Mouse (Mus musculus) liver, embryonic 11.5 days (tissue): ENCODE measurements around the gene Pwwp2a. TPM values are rescaled to one million over a fixed set of nuclear protein-coding genes. Genes with fewer than 3 reads are reported as not detected.

Source experiments
- ATAC-seq: fragments of 200-750 bp; cut with Nextera tagmentation; replicated peaks from 2 replicates; pipeline ENCODE4 v1.8.0; 2017; ENCODE audit warnings: moderate number of reproducible peaks, mild to moderate bottlenecking, moderate TSS enrichment, moderate library complexity; ENCODE audit not compliant: low FRiP score
- DNase-seq: peaks from one replicate; pipeline ENCODE4 v3.0.0-alpha.2; 2017; ENCODE audit warnings: low spot score
- H3K27ac ChIP-seq: fragments of 300-500 bp; sonication (generic); 2 replicates; pipeline ENCODE4 v1.5.1; 2014; ENCODE audit warnings: mild to moderate bottlenecking, low read depth, low read length, control low read depth
- H3K27me3 ChIP-seq: fragments of 300-500 bp; sonication (generic); replicated peaks from 2 replicates; pipeline ENCODE4 v1.6.1; 2014; ENCODE audit warnings: low read length, mixed read lengths; ENCODE audit not compliant: control insufficient read depth, insufficient read depth
- H3K36me3 ChIP-seq: fragments of 300-500 bp; sonication (generic); 2 replicates; pipeline ENCODE4 v1.6.1; 2014; ENCODE audit warnings: mild to moderate bottlenecking, low read length, moderate library complexity, mixed read lengths; ENCODE audit not compliant: control insufficient read depth, insufficient read depth
- H3K4me1 ChIP-seq: fragments of 300-500 bp; sonication (generic); replicated peaks from 2 replicates; pipeline ENCODE4 v1.6.1; 2014; ENCODE audit warnings: low read length, mixed read lengths; ENCODE audit not compliant: control insufficient read depth, insufficient read depth
- H3K4me2 ChIP-seq: fragments of 300-500 bp; sonication (generic); 2 replicates; pipeline ENCODE4 v1.6.1; 2014; ENCODE audit warnings: mild to moderate bottlenecking, control low read depth, moderate library complexity
- H3K4me3 ChIP-seq: fragments of 300-500 bp; sonication (generic); 2 replicates; pipeline ENCODE4 v1.5.1; 2014; ENCODE audit warnings: low read depth, low read length, control low read depth
- H3K9ac ChIP-seq: fragments of 300-500 bp; sonication (generic); 2 replicates; pipeline ENCODE4 v1.6.1; 2014; ENCODE audit warnings: low read depth, low read length, control low read depth
- H3K9me3 ChIP-seq: fragments of 300-500 bp; sonication (generic); 2 replicates; pipeline ENCODE4 v1.6.1; 2016; ENCODE audit warnings: low read length, inconsistent platforms, mixed read lengths; ENCODE audit not compliant: control insufficient read depth
- WGBS: fragments of 180-500 bp; shearing (Covaris S2); extraction: QIAGEN DNeasy Blood & Tissue Kit; methylation state at CpG from one replicate; pipeline ENCODE4 v1.1.7; 2014; 5-methylcytosine and 5-hydroxymethylcytosine counted together
- polyA plus RNA-seq: library from polyadenylated mRNA; unstranded; fragments of >200 nt; fragmentation: Nextera tagmentation; extraction: Ambion mirVana; gene quantifications from 2 replicates; pipeline ENCODE4 v1.2.1, GENCODE M21; 2014

The Pwwp2a gene
- polyA plus RNA-seq, 1 experiment from 2014 or later, result 30.3 TPM

GRCm38 (mm10) chr11:43747233-43748226 is 65.7 kb downstream of the Pwwp2a start, which contains the start of gene Ttc1:
Ttc1 (minus strand) TSS chr11:43748008.
- H3K27me3 ChIP-seq, result no peaks in the 10 kb centered on the region
- peak within 1 kb of the TSS; percentile 55 for H3K27ac ChIP-seq
- H3K4me2 ChIP-seq, result peak within 1 kb of the TSS; percentile 81
- WGBS, result 3% methylated on average over 47 of the region's 47 CpGs
- ATAC-seq, result peak; percentile 99
- no peaks in the 10 kb centered on the region for H3K9me3 ChIP-seq
- peak within 1 kb of the TSS; percentile 87 for H3K4me3 ChIP-seq
- peaks cover 3% of the 10 kb centered on the region; the same call in 1 of the 2 replicates for H3K36me3 ChIP-seq
- peak within 1 kb of the TSS; percentile 83 for H3K9ac ChIP-seq
- DNase-seq, result peak; percentile 90
- H3K4me1 ChIP-seq, result peaks cover 6% of the 10 kb centered on the region; the same call in 1 of the 2 replicates

- Histone ChIP-seq H3K4me1 (peaks cover 6% of the 10 kb centered on the region; the same call in 1 of the 2 replicates), H3K9me3 (no peaks in the 10 kb centered on the region), H3K27me3 (0 out of 2 replicates have a peak, but pooled peaks cover 3% of the 10 kb centered on the region), H3K9ac (no peak overlapping the region), H3K4me3 (no peak overlapping the region), H3K27ac (no peak overlapping the region), H3K36me3 (no peaks in the 10 kb centered on the region), H3K4me2 (no peak overlapping the region)
- no peak for DNase-seq
- WGBS, result 72% methylated on average over 2 of the region's 2 CpGs
- ATAC-seq, result no peak
Measured at GRCm38 (mm10) chr11:43751542-43751941, 69.7 kb downstream of the Pwwp2a start.

- 0 out of 2 replicates have a peak, but pooled peaks cover 3% of the 10 kb centered on the region for H3K27me3 ChIP-seq
- no peaks in the 10 kb centered on the region for H3K9me3 ChIP-seq
- no peak overlapping the region for H3K27ac ChIP-seq
- no peak overlapping the region for H3K4me3 ChIP-seq
- 69% methylated on average over 1 of the region's 1 CpGs for WGBS
- no peaks in the 10 kb centered on the region for H3K36me3 ChIP-seq
- DNase-seq (no peak), ATAC-seq (no peak)
- H3K4me1 ChIP-seq, result no peaks in the 10 kb centered on the region
- H3K9ac ChIP-seq, result no peak overlapping the region
- no peak overlapping the region for H3K4me2 ChIP-seq
Measured at GRCm38 (mm10) chr11:43754568-43754967, 72.8 kb downstream of the Pwwp2a start.

- H3K4me1 ChIP-seq, result no peaks in the 10 kb centered on the region
- no peak overlapping the region for H3K27ac ChIP-seq
- H3K36me3 ChIP-seq, result no peaks in the 10 kb centered on the region
- no peak overlapping the region for H3K4me3 ChIP-seq
- 0 out of 2 replicates have a peak, but pooled peaks cover 3% of the 10 kb centered on the region for H3K27me3 ChIP-seq
- no peak for DNase-seq
- H3K9me3 ChIP-seq, result no peaks in the 10 kb centered on the region
- H3K9ac ChIP-seq, result no peak overlapping the region
- ATAC-seq, result no peak
- 68% methylated on average over 5 of the region's 5 CpGs for WGBS
- no peak overlapping the region for H3K4me2 ChIP-seq
Measured at GRCm38 (mm10) chr11:43755411-43755810, 73.6 kb downstream of the Pwwp2a start.

- Histone ChIP-seq H3K27me3 (0 out of 2 replicates have a peak, but pooled peaks cover 7% of the 10 kb centered on the region), H3K4me3 (no peak overlapping the region), H3K36me3 (no peaks in the 10 kb centered on the region), H3K9ac (no peak overlapping the region), H3K27ac (no peak overlapping the region), H3K9me3 (no peaks in the 10 kb centered on the region), H3K4me1 (no peaks in the 10 kb centered on the region), H3K4me2 (no peak overlapping the region)
- ATAC-seq, result no peak
- 68% methylated on average over 2 of the region's 2 CpGs for WGBS
- no peak for DNase-seq
Measured at GRCm38 (mm10) chr11:43758436-43758835, 76.6 kb downstream of the Pwwp2a start.

- DNase-seq (peak; percentile 79), ATAC-seq (peak; percentile 57)
- WGBS, result 6% methylated on average over 37 of the region's 37 CpGs
- no peaks in the 10 kb centered on the region for H3K4me1 ChIP-seq
- H3K4me3 ChIP-seq, result peak overlapping the region; percentile 49
- H3K9me3 ChIP-seq, result no peaks in the 10 kb centered on the region
- peaks cover 15% of the 10 kb centered on the region; the same call in 1 of the 2 replicates for H3K27me3 ChIP-seq
- no peak overlapping the region for H3K9ac ChIP-seq
- H3K27ac ChIP-seq, result no peak overlapping the region
- no peaks in the 10 kb centered on the region for H3K36me3 ChIP-seq
- peak overlapping the region; percentile 73 for H3K4me2 ChIP-seq
Measured at GRCm38 (mm10) chr11:43766922-43767648, 85.3 kb downstream of the Pwwp2a start.

GRCm38 (mm10) chr11:43767749-43768148 is 86.0 kb downstream of the Pwwp2a start:
- 61% methylated on average over 11 of the region's 11 CpGs for WGBS
- Histone ChIP-seq H3K4me1 (no peaks in the 10 kb centered on the region), H3K4me3 (no peak overlapping the region), H3K27me3 (peaks cover 15% of the 10 kb centered on the region; the same call in 1 of the 2 replicates), H3K9me3 (no peaks in the 10 kb centered on the region), H3K36me3 (no peaks in the 10 kb centered on the region), H3K4me2 (no peak overlapping the region), H3K27ac (no peak overlapping the region), H3K9ac (no peak overlapping the region)
- DNase-seq, result no peak
- no peak for ATAC-seq

- Histone ChIP-seq H3K4me3 (no peak overlapping the region), H3K9me3 (no peaks in the 10 kb centered on the region), H3K36me3 (no peaks in the 10 kb centered on the region), H3K27me3 (peaks cover 16% of the 10 kb centered on the region), H3K4me2 (no peak overlapping the region), H3K9ac (no peak overlapping the region), H3K4me1 (no peaks in the 10 kb centered on the region), H3K27ac (no peak overlapping the region)
- no peak for DNase-seq
- no peak for ATAC-seq
- 70% methylated on average over 4 of the region's 4 CpGs for WGBS
Measured at GRCm38 (mm10) chr11:43770110-43770509, 88.3 kb downstream of the Pwwp2a start.
